In the genomic region with DNA sequence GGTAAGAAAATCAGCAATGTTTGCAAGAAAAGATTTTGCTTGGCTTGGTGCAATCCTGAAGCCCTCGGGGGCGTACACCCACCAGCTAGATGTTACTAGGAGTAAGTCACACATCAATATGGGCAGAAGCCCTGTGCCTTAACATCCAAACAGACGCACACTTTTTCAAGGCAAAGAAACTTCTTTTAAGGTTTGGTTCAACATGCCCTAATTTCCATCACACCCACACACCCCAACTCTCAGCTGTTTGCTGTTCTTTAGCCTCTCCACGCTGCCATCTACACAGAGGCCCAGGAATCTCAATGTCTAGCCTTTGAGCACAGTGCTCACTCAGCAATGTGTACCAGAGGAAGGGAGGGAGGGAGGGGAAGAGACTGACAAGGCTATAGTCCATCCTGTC, we compare ENCODE assay signal across 22 mouse cellular contexts. TPM values are rescaled to one million over a fixed set of nuclear protein-coding genes. Genes with fewer than 3 reads are reported as not detected.
"Had no signal": no experiment of that assay in that cellular context is flagged by ENCODE, and none has a peak within 500 bp of the region (broad histone marks: within the 10 kb centered on the region; RNA-seq: fewer than 3 reads in every experiment).

No protein-coding gene starts in this region.

- H3K9ac ChIP-seq: intestine, embryonic 15.5 days; kidney, embryonic 15.5 days; liver, embryonic 13.5 days; neural tube, embryonic 12.5 days; neural tube, embryonic 15.5 days; stomach, embryonic 15.5 days had no signal

- H3K9me3 ChIP-seq: intestine, embryonic 15.5 days; kidney, embryonic 15.5 days; liver, embryonic 13.5 days; neural tube, embryonic 12.5 days; neural tube, embryonic 15.5 days; stomach, embryonic 15.5 days had no signal

- H3K36me3 ChIP-seq: intestine, embryonic 15.5 days; kidney, embryonic 15.5 days; liver, embryonic 13.5 days; neural tube, embryonic 12.5 days; neural tube, embryonic 15.5 days; stomach, embryonic 15.5 days had no signal

- H3K4me2 ChIP-seq: intestine, embryonic 15.5 days; kidney, embryonic 15.5 days; liver, embryonic 13.5 days; midbrain, embryonic 11.5 days; neural tube, embryonic 12.5 days; neural tube, embryonic 15.5 days; stomach, embryonic 15.5 days had no signal

- ATAC-seq: intestine, embryonic 15.5 days had no signal

- H3K4me3 ChIP-seq: intestine, embryonic 15.5 days; kidney, embryonic 15.5 days; liver, embryonic 13.5 days; neural tube, embryonic 12.5 days; neural tube, embryonic 15.5 days; stomach, embryonic 15.5 days had no signal

- H3K27ac ChIP-seq: intestine, embryonic 15.5 days; kidney, embryonic 15.5 days; liver, embryonic 13.5 days; neural tube, embryonic 12.5 days; neural tube, embryonic 15.5 days; stomach, embryonic 15.5 days had no signal

- H3K27me3 ChIP-seq: intestine, embryonic 15.5 days; kidney, embryonic 15.5 days; liver, embryonic 13.5 days; neural tube, embryonic 12.5 days; neural tube, embryonic 15.5 days; stomach, embryonic 15.5 days had no signal

- H3K4me1 ChIP-seq: intestine, embryonic 15.5 days; kidney, embryonic 15.5 days; liver, embryonic 13.5 days; neural tube, embryonic 12.5 days; neural tube, embryonic 15.5 days; stomach, embryonic 15.5 days had no signal

- DNase-seq: kidney, adult 11 months; kidney, adult 8-10 months; kidney, postnatal 10 days; kidney, postnatal 36 days; liver, embryonic 13.5 days; lung, adult 2 months; lung, postnatal 14 days; lung, postnatal 4 days; midbrain, embryonic 14.5 days; spleen, adult 18-20 months; thymus, adult 18-20 months; thymus, postnatal 36 days had no signal

RNA-seq across cellular contexts. Expression of a gene that starts 28.2 kb away (rescaled TPM):
- total RNA-seq: liver, adult 2 months; megakaryocyte progenitor cell, adult 5-6 weeks; megakaryocyte-erythroid progenitor cell, adult 5-6 weeks had no signal
- polyA plus RNA-seq: liver, adult 2 months; liver, embryonic 13.5 days; liver, embryonic 16.5 days had no signal
